Mouse (Mus musculus) stomach, postnatal 0 days (tissue): Measurements from ENCODE around the gene Gm40193.

Experiments used
- CTCF ChIP-seq: IDR thresholded peaks from 2 replicates; pipeline ENCODE4 v1.5.1; 2016; ENCODE audit warnings: antibody characterized with exemption, low read depth, mild to moderate bottlenecking, moderate library complexity
- EP300 ChIP-seq: optimal IDR thresholded peaks from 2 replicates; pipeline ENCODE3; 2016; ENCODE audit warnings: antibody characterized with exemption

GRCm38 (mm10) chr11:70544496-70544895 is 11.8 kb upstream of the Gm40193 start:
- TF ChIP-seq CTCF = no peak
- no peak for TF ChIP-seq EP300
